Mouse (Mus musculus) stomach, postnatal 0 days (tissue): ENCODE measurements at regions not wholly inside any gene's neighbourhood (a gene's known extent, or its start where the extent isn't known, plus 50 kb on each side); places are given as distances from the start of the nearest gene placed in this dataset.
A peak's percentile ranks its signal among the peaks of the same experiment; 100 is the strongest.

Experiments
- ATAC-seq: fragments of 200-750 bp; cut with Nextera tagmentation; 2 replicates; pipeline ENCODE4 v1.8.0; 2017; ENCODE audit not compliant: low FRiP score, low TSS enrichment
- DNase-seq: peaks from one replicate; pipeline ENCODE4 v3.0.0-alpha.2; 2016; ENCODE audit warnings: low spot score
- H3K27ac ChIP-seq: fragments of 300-500 bp; sonication (generic); replicated peaks from 2 replicates; pipeline ENCODE4 v1.5.1; 2014; ENCODE audit warnings: mild to moderate bottlenecking, control low read depth
- H3K27me3 ChIP-seq: fragments of 300-500 bp; sonication (generic); 2 replicates; pipeline ENCODE4 v1.6.1; 2014; ENCODE audit warnings: low read length; ENCODE audit not compliant: control insufficient read depth, insufficient read depth
- H3K36me3 ChIP-seq: fragments of 300-500 bp; sonication (generic); 2 replicates; pipeline ENCODE4 v1.6.1; 2014; ENCODE audit warnings: low read length, mixed read lengths; ENCODE audit not compliant: control insufficient read depth, insufficient read depth
- H3K4me1 ChIP-seq: fragments of 300-500 bp; sonication (generic); replicated peaks from 2 replicates; pipeline ENCODE4 v1.6.1; 2014; ENCODE audit warnings: antibody characterized with exemption; ENCODE audit not compliant: control insufficient read depth, insufficient read depth
- H3K4me2 ChIP-seq: fragments of 300-500 bp; sonication (generic); replicated peaks from 2 replicates; pipeline ENCODE4 v1.6.1; 2014; ENCODE audit warnings: low read depth, mild to moderate bottlenecking, control low read depth, moderate library complexity
- H3K4me3 ChIP-seq: fragments of 300-500 bp; sonication (generic); 2 replicates; pipeline ENCODE4 v1.5.1; 2014; ENCODE audit warnings: low read depth, low read length, control low read depth
- H3K9ac ChIP-seq: fragments of 300-500 bp; sonication (generic); 2 replicates; pipeline ENCODE4 v1.6.1; 2014; ENCODE audit warnings: mild to moderate bottlenecking, low read length, control low read depth, mixed read lengths
- H3K9me3 ChIP-seq: fragments of 300-500 bp; sonication (generic); 2 replicates; pipeline ENCODE4 v1.6.1; 2016; ENCODE audit warnings: low read length; ENCODE audit not compliant: control insufficient read depth
- CTCF ChIP-seq: IDR thresholded peaks from 2 replicates; pipeline ENCODE4 v1.5.1; 2016; ENCODE audit warnings: antibody characterized with exemption, low read depth, mild to moderate bottlenecking, moderate library complexity
- EP300 ChIP-seq: optimal IDR thresholded peaks from 2 replicates; pipeline ENCODE3; 2016; ENCODE audit warnings: antibody characterized with exemption
- WGBS: fragments of 180-500 bp; shearing (Covaris S2); extraction: QIAGEN DNeasy Blood & Tissue Kit; methylation state at CpG from one replicate; pipeline ENCODE4 v1.1.7; 2014; 5-methylcytosine and 5-hydroxymethylcytosine counted together

GRCm38 (mm10) chr17:85508386-85508785 lies 105.0 kb upstream of the Six3 start:
- 88% methylated on average over 12 of the region's 12 CpGs for WGBS
- no peaks in the 10 kb centered on the region for H3K27me3 ChIP-seq
- ATAC-seq (no peak), DNase-seq (no peak)
- no peak overlapping the region for H3K9ac ChIP-seq
- H3K4me2 ChIP-seq = no peak overlapping the region
- H3K4me1 ChIP-seq = no peaks in the 10 kb centered on the region
- H3K36me3 ChIP-seq = no peaks in the 10 kb centered on the region
- no peak overlapping the region for H3K27ac ChIP-seq
- H3K9me3 ChIP-seq = no peaks in the 10 kb centered on the region
- H3K4me3 ChIP-seq = no peak overlapping the region
- TF ChIP-seq CTCF = no peak

GRCm38 (mm10) chr17:85512971-85513370 lies 100.4 kb upstream of the Six3 start:
- Histone ChIP-seq H3K4me1 (no peaks in the 10 kb centered on the region), H3K36me3 (no peaks in the 10 kb centered on the region), H3K9ac (no peak overlapping the region), H3K27ac (no peak overlapping the region), H3K9me3 (no peaks in the 10 kb centered on the region), H3K4me3 (no peak overlapping the region), H3K4me2 (no peak overlapping the region), H3K27me3 (no peaks in the 10 kb centered on the region)
- 90% methylated on average over 4 of the region's 4 CpGs for WGBS
- ATAC-seq (no peak), DNase-seq (no peak)
- TF ChIP-seq CTCF (no peak), EP300 (no peak)

- no peaks in the 10 kb centered on the region for H3K27me3 ChIP-seq
- H3K9ac ChIP-seq = no peak overlapping the region
- 78% methylated on average over 4 of the region's 4 CpGs for WGBS
- no peak overlapping the region for H3K27ac ChIP-seq
- H3K4me1 ChIP-seq = no peaks in the 10 kb centered on the region
- no peak overlapping the region for H3K4me3 ChIP-seq
- no peaks in the 10 kb centered on the region for H3K9me3 ChIP-seq
- no peaks in the 10 kb centered on the region for H3K36me3 ChIP-seq
- ATAC-seq = no peak
- DNase-seq = peak; percentile 13
- no peak for TF ChIP-seq CTCF
- no peak overlapping the region for H3K4me2 ChIP-seq
These were observed 99.5 kb upstream of the Six3 start for GRCm38 (mm10) chr17:85513936-85514335.

- Histone ChIP-seq H3K9ac (no peak overlapping the region), H3K9me3 (no peaks in the 10 kb centered on the region), H3K27ac (no peak overlapping the region), H3K36me3 (no peaks in the 10 kb centered on the region), H3K27me3 (no peaks in the 10 kb centered on the region), H3K4me1 (no peaks in the 10 kb centered on the region), H3K4me3 (no peak overlapping the region), H3K4me2 (no peak overlapping the region)
- DNase-seq (no peak), ATAC-seq (no peak)
- WGBS = 68% methylated on average over 7 of the region's 7 CpGs
- TF ChIP-seq EP300 = no peak
- TF ChIP-seq CTCF = no peak
These were observed 99.0 kb upstream of the Six3 start for GRCm38 (mm10) chr17:85514396-85514795.

- Histone ChIP-seq H3K4me3 (no peak overlapping the region), H3K36me3 (no peaks in the 10 kb centered on the region), H3K4me1 (no peaks in the 10 kb centered on the region), H3K27ac (no peak overlapping the region), H3K9ac (no peak overlapping the region), H3K9me3 (no peaks in the 10 kb centered on the region), H3K4me2 (no peak overlapping the region), H3K27me3 (no peaks in the 10 kb centered on the region)
- whole genome bisulfite sequencing = 86% methylated on average over 3 of the region's 3 CpGs
- DNase-seq (peak; percentile 3), ATAC-seq (no peak)
- TF ChIP-seq EP300 = no peak
- TF ChIP-seq CTCF = no peak
These were observed 96.1 kb upstream of the Six3 start for GRCm38 (mm10) chr17:85517301-85517700.

- H3K9ac ChIP-seq = no peak overlapping the region
- no peaks in the 10 kb centered on the region for H3K27me3 ChIP-seq
- TF ChIP-seq EP300 = no peak
- TF ChIP-seq CTCF = no peak
- WGBS = 95% methylated on average over 6 of the region's 6 CpGs
- H3K27ac ChIP-seq = no peak overlapping the region
- no peak overlapping the region for H3K4me3 ChIP-seq
- H3K9me3 ChIP-seq = no peaks in the 10 kb centered on the region
- H3K36me3 ChIP-seq = no peaks in the 10 kb centered on the region
- ATAC-seq (no peak), DNase-seq (peak; percentile 9)
- H3K4me2 ChIP-seq = no peak overlapping the region
- no peaks in the 10 kb centered on the region for H3K4me1 ChIP-seq
These were observed 94.9 kb upstream of the Six3 start for GRCm38 (mm10) chr17:85518513-85518912.
